Mouse (Mus musculus) forebrain, embryonic 11.5 days (tissue): Measurements from ENCODE around the gene Snrnp25. TPM values are rescaled to one million over a fixed set of nuclear protein-coding genes. Genes with fewer than 3 reads are reported as not detected.

Experiments used
- ATAC-seq: fragments of 200-750 bp; cut with Nextera tagmentation; replicated peaks from 2 replicates; pipeline ENCODE4 v1.8.0; 2017; ENCODE audit warnings: moderate TSS enrichment; ENCODE audit not compliant: low FRiP score
- DNase-seq: peaks from one replicate; pipeline ENCODE4 v3.0.0-alpha.2; 2017; ENCODE audit warnings: low spot score
- H3K27ac ChIP-seq: fragments of 300-500 bp; sonication (generic); 2 replicates; pipeline ENCODE4 v1.5.1; 2014; ENCODE audit warnings: low read depth, low read length
- H3K27me3 ChIP-seq: fragments of 300-500 bp; sonication (generic); 2 replicates; pipeline ENCODE4 v1.6.1; 2014; ENCODE audit warnings: mild to moderate bottlenecking, low read length, mixed read lengths; ENCODE audit not compliant: control insufficient read depth, insufficient read depth
- H3K36me3 ChIP-seq: fragments of 300-500 bp; sonication (generic); 2 replicates; pipeline ENCODE4 v1.6.1; 2014; ENCODE audit warnings: mild to moderate bottlenecking, low read length, moderate library complexity, mixed read lengths; ENCODE audit not compliant: control insufficient read depth, insufficient read depth
- H3K4me1 ChIP-seq: fragments of 300-500 bp; sonication (generic); replicated peaks from 2 replicates; pipeline ENCODE4 v1.6.1; 2014; ENCODE audit warnings: low read length, mixed read lengths; ENCODE audit not compliant: control insufficient read depth, insufficient read depth
- H3K4me2 ChIP-seq: fragments of 300-500 bp; sonication (generic); 2 replicates; pipeline ENCODE4 v1.6.1; 2014; ENCODE audit warnings: low read depth, mild to moderate bottlenecking, low read length, moderate library complexity, mixed read lengths; ENCODE audit not compliant: severe bottlenecking
- H3K4me3 ChIP-seq: fragments of 300-500 bp; sonication (generic); 2 replicates; pipeline ENCODE4 v1.5.1; 2014; ENCODE audit warnings: low read depth, low read length
- H3K9ac ChIP-seq: fragments of 300-500 bp; sonication (generic); 2 replicates; pipeline ENCODE4 v1.6.1; 2014; ENCODE audit warnings: low read length
- H3K9me3 ChIP-seq: fragments of 300-500 bp; sonication (generic); 2 replicates; pipeline ENCODE4 v1.6.1; 2016; ENCODE audit warnings: low read length, mixed read lengths; ENCODE audit not compliant: control insufficient read depth
- WGBS: fragments of 180-500 bp; shearing (Covaris S2); extraction: QIAGEN DNeasy Blood & Tissue Kit; methylation state at CpG from one replicate; pipeline ENCODE4 v1.1.7; 2014; 5-methylcytosine and 5-hydroxymethylcytosine counted together
- polyA plus RNA-seq: library from polyadenylated mRNA; unstranded; fragments of >200 nt; fragmentation: Nextera tagmentation; extraction: Ambion mirVana; gene quantifications from 2 replicates; pipeline ENCODE4 v1.2.1, GENCODE M21; 2014

Gene Snrnp25
- polyA plus RNA-seq, 1 experiment from 2014 or later = 86.2 TPM

DNA sequence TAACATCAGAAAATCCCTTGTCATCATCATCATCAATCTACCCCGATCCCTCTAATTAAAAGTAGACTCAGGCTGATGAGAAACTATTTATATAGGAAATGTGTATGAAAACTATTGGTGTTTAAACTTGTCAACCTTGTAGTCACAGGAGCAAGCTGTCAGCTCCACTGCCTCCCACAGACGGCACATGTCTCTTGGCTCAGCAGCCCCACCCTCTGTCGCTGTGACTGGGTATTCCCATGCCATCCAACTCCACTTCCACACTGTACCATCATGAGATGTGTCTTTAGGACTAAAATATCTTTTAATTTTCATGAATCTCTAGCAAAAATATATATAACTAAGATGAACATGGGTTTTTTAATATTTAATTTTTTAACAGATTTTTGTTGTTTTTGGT lies 43.1 kb downstream of the Snrnp25 start:
- Histone ChIP-seq H3K9me3 (no peaks in the 10 kb centered on the region), H3K36me3 (no peaks in the 10 kb centered on the region; the same call in 1 of the 2 replicates), H3K27ac (no peak overlapping the region), H3K4me2 (no peak overlapping the region), H3K4me3 (no peak overlapping the region), H3K4me1 (no peaks in the 10 kb centered on the region), H3K27me3 (no peaks in the 10 kb centered on the region), H3K9ac (no peak overlapping the region)
- DNase-seq = no peak
- ATAC-seq = no peak
- 98% methylated on average over 3 of the region's 3 CpGs for WGBS

GRCm38 (mm10) chr11:32250880-32251763 lies 45.9 kb downstream of the Snrnp25 start:
- 86% methylated on average over 8 of the region's 8 CpGs for WGBS
- Histone ChIP-seq H3K4me3 (no peak overlapping the region), H3K4me1 (no peaks in the 10 kb centered on the region), H3K4me2 (no peak overlapping the region), H3K9ac (no peak overlapping the region), H3K9me3 (no peaks in the 10 kb centered on the region), H3K36me3 (no peaks in the 10 kb centered on the region; the same call in 1 of the 2 replicates), H3K27ac (peak overlapping the region; percentile 2; the same call in 1 of the 2 replicates), H3K27me3 (no peaks in the 10 kb centered on the region)
- DNase-seq (no peak), ATAC-seq (no peak)

DNA sequence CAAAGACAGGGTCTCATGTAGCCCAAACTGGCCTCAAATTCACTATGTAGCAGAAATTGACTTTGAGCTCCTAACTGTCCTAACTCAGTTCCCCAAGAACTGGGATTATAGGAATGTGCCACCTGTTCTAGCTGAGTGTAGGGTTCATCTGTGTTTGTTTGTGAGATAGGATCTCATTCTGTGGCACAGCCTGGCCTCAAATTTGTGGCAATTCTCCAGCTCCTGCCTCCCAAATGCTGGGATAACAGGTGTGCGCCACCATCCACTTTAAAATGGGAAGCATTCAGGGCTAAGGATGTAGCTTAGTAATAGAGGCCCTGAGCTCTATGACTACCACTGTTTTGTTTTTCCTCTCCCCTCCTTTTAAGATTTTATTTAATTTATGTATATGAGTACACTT lies 47.9 kb downstream of the Snrnp25 start:
- Histone ChIP-seq H3K9me3 (no peaks in the 10 kb centered on the region), H3K4me3 (no peak overlapping the region), H3K36me3 (no peaks in the 10 kb centered on the region; the same call in 1 of the 2 replicates), H3K27me3 (no peaks in the 10 kb centered on the region), H3K27ac (no peak overlapping the region), H3K4me1 (no peaks in the 10 kb centered on the region), H3K9ac (no peak overlapping the region), H3K4me2 (no peak overlapping the region)
- 100% methylated on average over 1 of the region's 1 CpGs for whole genome bisulfite sequencing
- ATAC-seq (no peak), DNase-seq (no peak)

DNA sequence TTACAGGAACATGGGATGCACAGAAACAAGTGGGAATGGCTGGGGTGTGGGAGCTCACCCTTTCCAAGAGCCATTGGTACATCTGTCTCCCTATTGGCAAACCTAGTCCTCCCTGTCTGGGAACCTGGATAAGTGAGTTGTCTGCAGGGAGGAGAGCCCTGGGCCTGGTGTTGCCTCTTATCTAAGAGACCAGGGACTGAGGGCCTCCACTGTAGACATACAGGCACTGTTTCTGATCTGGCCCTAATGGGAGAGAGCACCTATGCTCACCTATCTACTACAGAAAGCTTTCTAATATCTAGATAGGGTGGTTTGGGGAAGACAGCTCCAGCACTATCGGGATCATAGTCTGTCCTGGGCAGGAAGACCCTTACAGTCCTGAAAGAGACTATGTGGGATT lies 50.9 kb downstream of the Snrnp25 start:
- H3K9me3 ChIP-seq = no peaks in the 10 kb centered on the region
- no peaks in the 10 kb centered on the region for H3K36me3 ChIP-seq
- ATAC-seq (no peak), DNase-seq (no peak)
- H3K4me2 ChIP-seq = no peak overlapping the region
- H3K27me3 ChIP-seq = no peaks in the 10 kb centered on the region
- no peak overlapping the region for H3K4me3 ChIP-seq
- H3K4me1 ChIP-seq = no peaks in the 10 kb centered on the region
- no peak overlapping the region for H3K27ac ChIP-seq
- H3K9ac ChIP-seq = no peak overlapping the region
- WGBS = 96% methylated on average over 1 of the region's 1 CpGs

DNA sequence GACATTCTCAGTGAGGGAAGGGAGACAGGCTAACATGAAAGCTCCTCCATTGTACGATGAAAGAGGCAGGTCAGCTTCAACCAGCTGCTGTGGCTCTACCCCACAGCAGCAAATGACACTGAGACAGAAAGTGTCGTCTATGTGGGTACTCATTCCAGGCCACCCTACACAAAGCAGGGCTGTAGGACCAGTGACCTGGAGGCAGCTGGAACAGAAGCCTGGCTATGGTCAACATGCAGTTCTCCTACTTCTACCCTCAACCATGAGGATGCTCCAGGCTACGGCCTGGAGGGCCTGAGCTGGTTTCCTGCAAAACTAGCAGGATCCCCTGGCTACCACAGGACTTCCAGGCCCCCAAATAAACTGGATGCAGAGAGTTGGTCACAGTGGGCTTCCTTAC lies 51.4 kb downstream of the Snrnp25 start:
- 85% methylated on average over 3 of the region's 3 CpGs for WGBS
- Histone ChIP-seq H3K36me3 (no peaks in the 10 kb centered on the region), H3K4me2 (no peak overlapping the region)

More for the DNA sequence above, 51.4 kb downstream of the Snrnp25 start:
- Histone ChIP-seq H3K4me3 (no peak overlapping the region), H3K27me3 (no peaks in the 10 kb centered on the region), H3K9me3 (no peaks in the 10 kb centered on the region), H3K4me1 (no peaks in the 10 kb centered on the region), H3K27ac (no peak overlapping the region), H3K9ac (no peak overlapping the region)
- no peak for ATAC-seq
- no peak for DNase-seq

Other genes starting within 250 kb of the Snrnp25 start
- gene 4930524B15Rik, start 239.8 kb upstream of the Snrnp25 start, polyA plus RNA-seq = 0.09 and 0.17 TPM in 2 replicates
- 24.9 and 27.1 TPM in 2 replicates for gene Nsg2, start 205.0 kb upstream of the Snrnp25 start, polyA plus RNA-seq
- gene Il9r, start 5.1 kb upstream of the Snrnp25 start, polyA plus RNA-seq = not detected in 2 replicates
- 20.4 and 21.3 TPM in 2 replicates for gene Rhbdf1, start 16.9 kb downstream of the Snrnp25 start, polyA plus RNA-seq
- 27.7 and 28.0 TPM in 2 replicates for gene Mpg, start 21.1 kb downstream of the Snrnp25 start, polyA plus RNA-seq
- 41.6 and 44.5 TPM in 2 replicates for gene Nprl3, start 62.3 kb downstream of the Snrnp25 start, polyA plus RNA-seq
- 3,449 and 3,516 TPM in 2 replicates for gene Hba-x, start 71.0 kb downstream of the Snrnp25 start, polyA plus RNA-seq
- gene Hba-a1, start 78.1 kb downstream of the Snrnp25 start, polyA plus RNA-seq = 3,025 and 3,069 TPM in 2 replicates
- gene Hbq1b, start 81.5 kb downstream of the Snrnp25 start, polyA plus RNA-seq = 5.8 and 6.3 TPM in 2 replicates
- gene Hba-a2, start 91.1 kb downstream of the Snrnp25 start, polyA plus RNA-seq = 5,773 and 5,896 TPM in 2 replicates
- gene Hbq1a, start 94.7 kb downstream of the Snrnp25 start, polyA plus RNA-seq = not detected in 2 replicates
- 27.7 and 28.4 TPM in 2 replicates for gene Sh3pxd2b, start 142.4 kb downstream of the Snrnp25 start, polyA plus RNA-seq
- 72.2 and 79.6 TPM in 2 replicates for gene Ubtd2, start 250.0 kb downstream of the Snrnp25 start, polyA plus RNA-seq